Mouse (Mus musculus) cerebellum, adult 9-10 months (tissue): ENCODE data around the gene Gm7978.
"Not testable (repeated sequence)": the region's sequence is repeated elsewhere in the genome, so short reads cannot be mapped to it uniquely, and the experiment has no call there.

Source experiments
- DNase-seq: peaks from one replicate; pipeline ENCODE4 v3.0.0; 2022

The Gm7978 gene

GRCm38 (mm10) chr5:95736073-95736472, at the start of gene Gm7978:
Gene Gm7978 (minus strand): TSS chr5:95736173.
- not testable (repeated sequence) for DNase-seq

DNA sequence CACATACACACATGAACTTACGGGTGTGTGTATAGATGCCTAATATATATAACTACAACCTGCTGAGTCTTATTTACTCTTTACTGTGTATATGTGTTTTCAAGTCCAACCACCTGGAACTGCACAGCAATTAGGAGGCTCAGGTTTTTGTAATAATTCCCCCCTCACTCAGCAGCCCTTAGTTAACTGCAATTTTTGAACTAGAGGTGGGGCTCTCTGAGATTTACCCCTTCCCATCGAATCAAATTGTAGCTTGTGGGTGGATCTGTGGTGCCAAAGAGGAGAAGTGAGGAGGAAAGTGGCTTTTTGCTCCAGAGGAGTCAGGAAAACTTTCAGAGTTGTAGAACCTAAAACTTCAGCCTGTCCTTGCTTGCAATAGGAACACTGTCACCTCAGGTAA, 39.7 kb upstream of the Gm7978 start, which contains the start of gene E330014E10Rik:
Gene E330014E10Rik, plus strand, starts transcription at position 301 of the 400 bp plus-strand sequence.
- not testable (repeated sequence) for DNase-seq

GRCm38 (mm10) chr5:95741714-95742113, 5.7 kb upstream of the Gm7978 start, which contains the start of gene Gm7982:
Gene Gm7982 (plus strand): TSS chr5:95742014.
- not testable (repeated sequence) for DNase-seq
